Mouse (Mus musculus) lung, postnatal 4 days (tissue): Measurements from ENCODE around the gene Rbm43.

Experiments
- DNase-seq, 2 experiments: peaks; one replicate each; pipeline ENCODE4 v3.0.0; 2021

Rbm43 gene

GRCm38 (mm10) chr2:51912740-51913139 lies 22.2 kb downstream of the Rbm43 start:
- peak in 1 of 2 experiments; percentile 28 for DNase-seq

- no peak for DNase-seq
Observed at GRCm38 (mm10) chr2:51911864-51912263, 23.1 kb downstream of the Rbm43 start.

- no peak for DNase-seq
Observed at GRCm38 (mm10) chr2:51907538-51908110, 27.3 kb downstream of the Rbm43 start.

GRCm38 (mm10) chr2:51905637-51906036 lies 29.3 kb downstream of the Rbm43 start:
- DNase-seq = no peak

- no peak for DNase-seq
Observed at GRCm38 (mm10) chr2:51892411-51892901, 42.5 kb downstream of the Rbm43 start.

- no peak for DNase-seq
Observed at GRCm38 (mm10) chr2:51890961-51891360, 44.0 kb downstream of the Rbm43 start.

GRCm38 (mm10) chr2:51890139-51890538 lies 44.8 kb downstream of the Rbm43 start:
- peak; percentile 27 to 32 for DNase-seq

- DNase-seq = no peak
Observed at GRCm38 (mm10) chr2:51880143-51880542, 54.8 kb downstream of the Rbm43 start.
